Mouse (Mus musculus): ENCODE data around the gene Tgfb1i1. TPM values are rescaled to one million over a fixed set of nuclear protein-coding genes. Genes with fewer than 3 reads are reported as not detected.

Tgfb1i1 gene
- total and polyA plus RNA-seq, 3 experiments: 0.36 TPM; not detected in 2

GRCm38 (mm10) chr7:128252609-128253008 is 6.0 kb downstream of the Tgfb1i1 start:
- Histone ChIP-seq H3K27me3 (replicated peaks) (no peaks in the 10 kb centered on the region), H3K4me1 (ENCODE audit: control insufficient read depth in 1 of 2, insufficient read depth in 2 of 2) (no peaks in the 10 kb centered on the region), H3K36me3 (replicated peaks in 1 of 2; ENCODE audit: control insufficient read depth in 1 of 2, insufficient read depth in 1 of 2, low read length in 1 of 2) (peaks cover 0 to 23% of the 10 kb centered on the region in 2 experiments), H3K4me2 (ENCODE audit: insufficient read depth, low read depth, poor library complexity, severe bottlenecking) (no peak overlapping the region), H3K79me2 (replicated peaks; ENCODE audit: control insufficient read depth, extremely low read depth, insufficient read depth, poor library complexity, severe bottlenecking) (no peaks in the 10 kb centered on the region), H3K9ac (ENCODE audit: insufficient read depth, low read depth) (no peak overlapping the region), H3K27ac (ENCODE audit: insufficient read depth, low read depth) (no peak overlapping the region), H3K4me3 (replicated peaks in 1 of 3; ENCODE audit: low read depth in 2 of 3, low read length in 2 of 3, poor library complexity in 1 of 3) (no peak overlapping the region), H3K9me3 (replicated peaks; ENCODE audit: low read length) (no peaks in the 10 kb centered on the region)
- in situ Hi-C loops (cut with MboI; ENCODE audit: low pct_ligation_motif_present, low pct_unique_long_range_greater_than_20kb, low sequenced_read_pairs): no loop called here
- dilution Hi-C loops (cut with MboI; ENCODE audit: extremely low pct_ligation_motif_present, extremely low pct_unique_long_range_greater_than_20kb, low sequenced_read_pairs): no loop called here
- TF ChIP-seq RCOR1 (conservative IDR thresholded peaks at IDR 0.05; ENCODE audit: low read depth, low read length) (no peak), IRF4 (IDR thresholded peaks at IDR 0.05; ENCODE audit: low read depth, low read length) (no peak), POLR2A (IDR thresholded peaks at IDR 0.05; ENCODE audit: low read depth, low read length) (no peak), POLR2AphosphoS2 (IDR thresholded peaks at IDR 0.05; ENCODE audit: low read depth, low read length) (no peak), USF2 (conservative IDR thresholded peaks at IDR 0.05; ENCODE audit: low read depth, low read length) (no peak), E2F4 (IDR thresholded peaks at IDR 0.05; ENCODE audit: insufficient replicate concordance, low read depth, low read length) (no peak)
- no peak for DNase-seq (ENCODE audit: extremely low read depth)

- TF ChIP-seq E2F4 (IDR thresholded peaks at IDR 0.05; ENCODE audit: insufficient replicate concordance, low read depth, low read length) (no peak), USF1 (IDR thresholded peaks at IDR 0.05; ENCODE audit: low read depth, low read length) (no peak), JUN (IDR thresholded peaks at IDR 0.05; ENCODE audit: insufficient read depth, low read depth, low read length) (no peak), CHD2 (IDR thresholded peaks at IDR 0.05; ENCODE audit: low read length) (no peak), MYC (IDR thresholded peaks at IDR 0.05; ENCODE audit: low read depth, low read length) (no peak), RAD21 (IDR thresholded peaks at IDR 0.05; ENCODE audit: low read depth, low read length) (no peak), POLR2AphosphoS2 (IDR thresholded peaks at IDR 0.05; ENCODE audit: low read depth, low read length) (no peak), TBP (conservative IDR thresholded peaks at IDR 0.05; ENCODE audit: low read depth, low read length) (no peak)
- Histone ChIP-seq H3K9me3 (replicated peaks; ENCODE audit: low read length) (no peaks in the 10 kb centered on the region), H3K79me2 (replicated peaks; ENCODE audit: control insufficient read depth, extremely low read depth, insufficient read depth, poor library complexity, severe bottlenecking) (no peaks in the 10 kb centered on the region), H3K4me3 (replicated peaks in 1 of 3; ENCODE audit: low read depth in 2 of 3, low read length in 2 of 3, poor library complexity in 1 of 3) (no peak overlapping the region), H3K36me3 (replicated peaks in 1 of 2; ENCODE audit: control insufficient read depth in 1 of 2, insufficient read depth in 1 of 2, low read length in 1 of 2) (peaks cover 0 to 16% of the 10 kb centered on the region in 2 experiments), H3K4me2 (ENCODE audit: insufficient read depth, low read depth, poor library complexity, severe bottlenecking) (no peak overlapping the region), H3K9ac (ENCODE audit: insufficient read depth, low read depth) (no peak overlapping the region), H3K27ac (ENCODE audit: insufficient read depth, low read depth) (no peak overlapping the region), H3K4me1 (ENCODE audit: control insufficient read depth in 1 of 2, insufficient read depth in 2 of 2) (no peaks in the 10 kb centered on the region), H3K27me3 (replicated peaks) (peaks cover 6% of the 10 kb centered on the region)
- DNase-seq (ENCODE audit: extremely low read depth): no peak
- dilution Hi-C loops (cut with MboI; ENCODE audit: extremely low pct_ligation_motif_present, extremely low pct_unique_long_range_greater_than_20kb, low sequenced_read_pairs) (no loop called here), in situ Hi-C loops (cut with MboI; ENCODE audit: low pct_ligation_motif_present, low pct_unique_long_range_greater_than_20kb, low sequenced_read_pairs) (no loop called here)
These were observed 8.4 kb downstream of the Tgfb1i1 start for GRCm38 (mm10) chr7:128254978-128255377.

DNA sequence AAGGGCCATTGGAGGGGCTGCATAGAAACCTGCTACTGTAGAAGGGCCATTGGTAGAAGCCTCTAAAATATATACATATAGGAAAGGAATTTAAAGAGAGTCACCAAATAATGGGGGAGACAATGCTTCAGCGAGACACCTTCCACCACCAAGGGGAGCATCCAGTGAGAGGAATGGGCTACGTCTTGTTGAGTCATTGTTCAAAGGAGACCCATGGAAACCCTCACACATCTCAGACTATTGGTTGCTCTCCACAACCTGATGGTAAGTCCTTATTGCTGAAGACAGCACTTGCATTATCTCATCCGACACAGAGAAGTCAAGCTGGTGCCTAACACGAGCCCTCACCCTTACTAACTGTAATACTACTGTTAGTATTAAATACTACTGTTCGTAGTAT is 9.1 kb downstream of the Tgfb1i1 start:
- Histone ChIP-seq H3K27me3 (replicated peaks) (peaks cover 12% of the 10 kb centered on the region), H3K27ac (ENCODE audit: insufficient read depth, low read depth) (no peak overlapping the region), H3K4me3 (replicated peaks in 1 of 3; ENCODE audit: low read depth in 2 of 3, low read length in 2 of 3, poor library complexity in 1 of 3) (no peak overlapping the region), H3K4me1 (ENCODE audit: control insufficient read depth in 1 of 2, insufficient read depth in 2 of 2) (no peaks in the 10 kb centered on the region), H3K9ac (ENCODE audit: insufficient read depth, low read depth) (no peak overlapping the region), H3K79me2 (replicated peaks; ENCODE audit: control insufficient read depth, extremely low read depth, insufficient read depth, poor library complexity, severe bottlenecking) (no peaks in the 10 kb centered on the region), H3K36me3 (replicated peaks in 1 of 2; ENCODE audit: control insufficient read depth in 1 of 2, insufficient read depth in 1 of 2, low read length in 1 of 2) (peaks cover 0 to 15% of the 10 kb centered on the region in 2 experiments), H3K4me2 (ENCODE audit: insufficient read depth, low read depth, poor library complexity, severe bottlenecking) (no peak overlapping the region), H3K9me3 (replicated peaks; ENCODE audit: low read length) (no peaks in the 10 kb centered on the region)
- dilution Hi-C loops (cut with MboI; ENCODE audit: extremely low pct_ligation_motif_present, extremely low pct_unique_long_range_greater_than_20kb, low sequenced_read_pairs): no loop called here
- no peak for DNase-seq (ENCODE audit: extremely low read depth)
- TF ChIP-seq CHD2 (IDR thresholded peaks at IDR 0.05; ENCODE audit: low read length): no peak
- TF ChIP-seq MAX (IDR thresholded peaks at IDR 0.05; ENCODE audit: low read length): no peak
- no peak for TF ChIP-seq JUND (conservative IDR thresholded peaks at IDR 0.05; ENCODE audit: low read depth, low read length)
- TF ChIP-seq RCOR1 (conservative IDR thresholded peaks at IDR 0.05; ENCODE audit: low read depth, low read length): no peak
- TF ChIP-seq MEF2A (IDR thresholded peaks at IDR 0.05; ENCODE audit: borderline replicate concordance, low read depth, low read length): no peak
- TF ChIP-seq GABPA (IDR thresholded peaks at IDR 0.05; ENCODE audit: insufficient replicate concordance, low read depth, low read length): no peak
- no peak for TF ChIP-seq TBP (conservative IDR thresholded peaks at IDR 0.05; ENCODE audit: low read depth, low read length)
- TF ChIP-seq NRF1 (IDR thresholded peaks at IDR 0.05; ENCODE audit: low read depth, low read length): no peak
- no peak for TF ChIP-seq CHD1 (IDR thresholded peaks at IDR 0.05; ENCODE audit: low read depth, low read length)
- no peak for TF ChIP-seq SMC3 (IDR thresholded peaks at IDR 0.05; ENCODE audit: low read depth, low read length)
- in situ Hi-C loops (cut with MboI; ENCODE audit: low pct_ligation_motif_present, low pct_unique_long_range_greater_than_20kb, low sequenced_read_pairs): no loop called here

All from CH12.LX (cell line).